Mouse (Mus musculus) forebrain, embryonic 11.5 days (tissue): ENCODE measurements around the gene Ocel1. TPM values are rescaled to one million over a fixed set of nuclear protein-coding genes. Genes with fewer than 3 reads are reported as not detected.
A peak's percentile ranks its signal among the peaks of the same experiment; 100 is the strongest.
"Not testable (repeated sequence)": the region's sequence is repeated elsewhere in the genome, so short reads cannot be mapped to it uniquely, and the experiment has no call there.

Experiments
- ATAC-seq: fragments of 200-750 bp; cut with Nextera tagmentation; replicated peaks from 2 replicates; pipeline ENCODE4 v1.8.0; 2017; ENCODE audit warnings: moderate TSS enrichment; ENCODE audit not compliant: low FRiP score
- DNase-seq: peaks from one replicate; pipeline ENCODE4 v3.0.0-alpha.2; 2017; ENCODE audit warnings: low spot score
- H3K27ac ChIP-seq: fragments of 300-500 bp; sonication (generic); 2 replicates; pipeline ENCODE4 v1.5.1; 2014; ENCODE audit warnings: low read depth, low read length
- H3K27me3 ChIP-seq: fragments of 300-500 bp; sonication (generic); 2 replicates; pipeline ENCODE4 v1.6.1; 2014; ENCODE audit warnings: mild to moderate bottlenecking, low read length, mixed read lengths; ENCODE audit not compliant: control insufficient read depth, insufficient read depth
- H3K36me3 ChIP-seq: fragments of 300-500 bp; sonication (generic); 2 replicates; pipeline ENCODE4 v1.6.1; 2014; ENCODE audit warnings: mild to moderate bottlenecking, low read length, moderate library complexity, mixed read lengths; ENCODE audit not compliant: control insufficient read depth, insufficient read depth
- H3K4me1 ChIP-seq: fragments of 300-500 bp; sonication (generic); replicated peaks from 2 replicates; pipeline ENCODE4 v1.6.1; 2014; ENCODE audit warnings: low read length, mixed read lengths; ENCODE audit not compliant: control insufficient read depth, insufficient read depth
- H3K4me2 ChIP-seq: fragments of 300-500 bp; sonication (generic); 2 replicates; pipeline ENCODE4 v1.6.1; 2014; ENCODE audit warnings: low read depth, mild to moderate bottlenecking, low read length, moderate library complexity, mixed read lengths; ENCODE audit not compliant: severe bottlenecking
- H3K4me3 ChIP-seq: fragments of 300-500 bp; sonication (generic); 2 replicates; pipeline ENCODE4 v1.5.1; 2014; ENCODE audit warnings: low read depth, low read length
- H3K9ac ChIP-seq: fragments of 300-500 bp; sonication (generic); 2 replicates; pipeline ENCODE4 v1.6.1; 2014; ENCODE audit warnings: low read length
- H3K9me3 ChIP-seq: fragments of 300-500 bp; sonication (generic); 2 replicates; pipeline ENCODE4 v1.6.1; 2016; ENCODE audit warnings: low read length, mixed read lengths; ENCODE audit not compliant: control insufficient read depth
- WGBS: fragments of 180-500 bp; shearing (Covaris S2); extraction: QIAGEN DNeasy Blood & Tissue Kit; methylation state at CpG from one replicate; pipeline ENCODE4 v1.1.7; 2014; 5-methylcytosine and 5-hydroxymethylcytosine counted together
- polyA plus RNA-seq: library from polyadenylated mRNA; unstranded; fragments of >200 nt; fragmentation: Nextera tagmentation; extraction: Ambion mirVana; gene quantifications from 2 replicates; pipeline ENCODE4 v1.2.1, GENCODE M21; 2014

Gene Ocel1
- polyA plus RNA-seq = 2.9 and 3.3 TPM in 2 replicates

GRCm38 (mm10) chr8:71371236-71371848, at the start of gene Ocel1:
Gene Ocel1, plus strand, starts transcription at chr8:71371298.
- ATAC-seq = peak; percentile 87
- Histone ChIP-seq H3K36me3 (no peaks in the 10 kb centered on the region; the same call in 1 of the 2 replicates), H3K9me3 (no peaks in the 10 kb centered on the region), H3K4me1 (peaks cover 19% of the 10 kb centered on the region), H3K4me2 (peak within 1 kb of the TSS; percentile 42), H3K27ac (peak within 1 kb of the TSS; percentile 53; the same call in 1 of the 2 replicates), H3K27me3 (no peaks in the 10 kb centered on the region), H3K4me3 (peak within 1 kb of the TSS; percentile 71), H3K9ac (peak within 1 kb of the TSS; percentile 51)
- peak; percentile 98 for DNase-seq
- under 1% methylated on average over 68 of the region's 68 CpGs for WGBS

- ATAC-seq (no peak), DNase-seq (no peak)
- Histone ChIP-seq H3K27ac (no peak overlapping the region), H3K4me1 (no peaks in the 10 kb centered on the region), H3K9ac (no peak overlapping the region), H3K27me3 (no peaks in the 10 kb centered on the region), H3K4me2 (no peak overlapping the region), H3K36me3 (peaks cover 4% of the 10 kb centered on the region; the same call in 1 of the 2 replicates), H3K4me3 (no peak overlapping the region), H3K9me3 (no peaks in the 10 kb centered on the region)
- WGBS = 86% methylated on average over 3 of the region's 3 CpGs
These were observed 48.2 kb upstream of the Ocel1 start for GRCm38 (mm10) chr8:71322939-71323338.

GRCm38 (mm10) chr8:71324848-71325247, 46.2 kb upstream of the Ocel1 start:
- no peaks in the 10 kb centered on the region for H3K9me3 ChIP-seq

GRCm38 (mm10) chr8:71337834-71338233, 33.3 kb upstream of the Ocel1 start:
- not testable (repeated sequence) for ATAC-seq, H3K27me3 ChIP-seq, H3K4me3 ChIP-seq, DNase-seq, H3K4me2 ChIP-seq, H3K4me1 ChIP-seq, H3K9ac ChIP-seq, H3K36me3 ChIP-seq, H3K9me3 ChIP-seq, H3K27ac ChIP-seq
- 92% methylated on average over 5 of the region's 6 CpGs for WGBS

More at GRCm38 (mm10) chr8:71324848-71325247, 46.2 kb upstream of the Ocel1 start:
- Histone ChIP-seq H3K36me3 (peaks cover 4% of the 10 kb centered on the region; the same call in 1 of the 2 replicates), H3K27ac (no peak overlapping the region), H3K4me2 (no peak overlapping the region), H3K9ac (no peak overlapping the region), H3K27me3 (no peaks in the 10 kb centered on the region), H3K4me1 (no peaks in the 10 kb centered on the region), H3K4me3 (no peak overlapping the region)
- ATAC-seq = no peak
- WGBS = 95% methylated on average over 1 of the region's 1 CpGs
- DNase-seq = no peak

GRCm38 (mm10) chr8:71340625-71341024, 30.5 kb upstream of the Ocel1 start:
- H3K4me2 ChIP-seq = no peak overlapping the region
- DNase-seq = no peak
- H3K4me1 ChIP-seq = no peaks in the 10 kb centered on the region
- no peaks in the 10 kb centered on the region for H3K27me3 ChIP-seq
- H3K27ac ChIP-seq = no peak overlapping the region
- ATAC-seq = no peak
- no peaks in the 10 kb centered on the region; the same call in 1 of the 2 replicates for H3K36me3 ChIP-seq
- H3K9ac ChIP-seq = no peak overlapping the region
- H3K4me3 ChIP-seq = no peak overlapping the region
- H3K9me3 ChIP-seq = no peaks in the 10 kb centered on the region
- WGBS = 71% methylated on average over 5 of the region's 5 CpGs

GRCm38 (mm10) chr8:71346581-71346980, 24.5 kb upstream of the Ocel1 start:
- H3K27ac ChIP-seq = no peak overlapping the region
- peaks cover 5% of the 10 kb centered on the region; the same call in 1 of the 2 replicates for H3K36me3 ChIP-seq
- H3K4me2 ChIP-seq = no peak overlapping the region
- no peaks in the 10 kb centered on the region for H3K9me3 ChIP-seq
- DNase-seq = no peak
- no peaks in the 10 kb centered on the region for H3K27me3 ChIP-seq
- no peak overlapping the region for H3K4me3 ChIP-seq
- no peak for ATAC-seq
- no peak overlapping the region for H3K9ac ChIP-seq
- H3K4me1 ChIP-seq = no peaks in the 10 kb centered on the region
- 97% methylated on average over 1 of the region's 1 CpGs for WGBS

- ATAC-seq = no peak
- Histone ChIP-seq H3K36me3 (peaks cover 5% of the 10 kb centered on the region; the same call in 1 of the 2 replicates), H3K9me3 (no peaks in the 10 kb centered on the region), H3K4me3 (no peak overlapping the region), H3K27ac (no peak overlapping the region), H3K4me1 (no peaks in the 10 kb centered on the region), H3K4me2 (no peak overlapping the region), H3K27me3 (no peaks in the 10 kb centered on the region), H3K9ac (no peak overlapping the region)
- WGBS = 84% methylated on average over 3 of the region's 3 CpGs
- no peak for DNase-seq
These were observed 20.0 kb upstream of the Ocel1 start for GRCm38 (mm10) chr8:71351117-71351516.

- WGBS = 85% methylated on average over 1 of the region's 1 CpGs
- no peaks in the 10 kb centered on the region for H3K27me3 ChIP-seq
- no peak for ATAC-seq
- H3K4me2 ChIP-seq = no peak overlapping the region
- no peak overlapping the region for H3K9ac ChIP-seq
- H3K9me3 ChIP-seq = no peaks in the 10 kb centered on the region
- H3K4me1 ChIP-seq = no peaks in the 10 kb centered on the region
- H3K27ac ChIP-seq = no peak overlapping the region
- H3K4me3 ChIP-seq = no peak overlapping the region
- peaks cover under 1% of the 10 kb centered on the region; the same call in 1 of the 2 replicates for H3K36me3 ChIP-seq
- no peak for DNase-seq
These were observed 19.6 kb upstream of the Ocel1 start for GRCm38 (mm10) chr8:71351520-71351919.

GRCm38 (mm10) chr8:71358026-71358425, 13.1 kb upstream of the Ocel1 start:
- 87% methylated on average over 3 of the region's 3 CpGs for WGBS
- Histone ChIP-seq H3K36me3 (peaks cover 5% of the 10 kb centered on the region; the same call in 1 of the 2 replicates), H3K9ac (no peak overlapping the region), H3K9me3 (no peaks in the 10 kb centered on the region), H3K27ac (no peak overlapping the region), H3K4me2 (no peak overlapping the region), H3K27me3 (no peaks in the 10 kb centered on the region), H3K4me3 (no peak overlapping the region), H3K4me1 (no peaks in the 10 kb centered on the region)
- DNase-seq (no peak), ATAC-seq (no peak)
